Mouse (Mus musculus) liver, embryonic 13.5 days (tissue): Measurements from ENCODE around the gene Pfdn6. TPM values are rescaled to one million over a fixed set of nuclear protein-coding genes. Genes with fewer than 3 reads are reported as not detected.
"Not testable (repeated sequence)": the region's sequence is repeated elsewhere in the genome, so short reads cannot be mapped to it uniquely, and the experiment has no call there.

Experiments used
- ATAC-seq: fragments of 200-750 bp; cut with Nextera tagmentation; 2 replicates; pipeline ENCODE4 v1.8.0; 2017; ENCODE audit warnings: low read depth, mild to moderate bottlenecking, moderate number of reproducible peaks, moderate library complexity
- DNase-seq: peaks from one replicate; pipeline ENCODE4 v3.0.0; 2022
- H3K27ac ChIP-seq: fragments of 300-500 bp; sonication (generic); 2 replicates; pipeline ENCODE4 v1.5.1; 2015; ENCODE audit warnings: moderate library complexity, mild to moderate bottlenecking, inconsistent platforms
- H3K27me3 ChIP-seq: fragments of 300-500 bp; sonication (generic); 2 replicates; pipeline ENCODE4 v1.6.1; 2015; ENCODE audit warnings: mild to moderate bottlenecking, inconsistent platforms
- H3K36me3 ChIP-seq: fragments of 300-500 bp; sonication (generic); 2 replicates; pipeline ENCODE4 v1.6.1; 2015; ENCODE audit warnings: mild to moderate bottlenecking, inconsistent platforms
- H3K4me1 ChIP-seq: fragments of 300-500 bp; sonication (generic); replicated peaks from 2 replicates; pipeline ENCODE4 v1.6.1; 2015; ENCODE audit warnings: inconsistent platforms
- H3K4me2 ChIP-seq: fragments of 300-500 bp; sonication (generic); 2 replicates; pipeline ENCODE4 v1.6.1; 2015; ENCODE audit warnings: inconsistent platforms, mild to moderate bottlenecking, moderate library complexity
- H3K4me3 ChIP-seq: fragments of 300-500 bp; sonication (generic); replicated peaks from 2 replicates; pipeline ENCODE4 v1.5.1; 2015; ENCODE audit warnings: mild to moderate bottlenecking, inconsistent platforms
- H3K9ac ChIP-seq: fragments of 300-500 bp; sonication (generic); 2 replicates; pipeline ENCODE4 v1.6.1; 2015; ENCODE audit warnings: mild to moderate bottlenecking, inconsistent platforms
- H3K9me3 ChIP-seq: fragments of 300-500 bp; sonication (generic); replicated peaks from 2 replicates; pipeline ENCODE4 v1.6.1; 2016; ENCODE audit warnings: inconsistent platforms
- WGBS: fragments of 180-500 bp; shearing (Covaris S2); methylation state at CpG from one replicate; pipeline ENCODE4 v1.1.7; 2015; ENCODE audit not compliant: insufficient replicate concordance; 5-methylcytosine and 5-hydroxymethylcytosine counted together
- polyA plus RNA-seq: library from polyadenylated mRNA; unstranded; fragments of >200 nt; fragmentation: Nextera tagmentation; extraction: Ambion mirVana; gene quantifications from 2 replicates; pipeline ENCODE4 v1.2.1, GENCODE M21; 2015

Pfdn6 gene
- polyA plus RNA-seq, 1 experiment from 2014 or later: 153 TPM

DNA sequence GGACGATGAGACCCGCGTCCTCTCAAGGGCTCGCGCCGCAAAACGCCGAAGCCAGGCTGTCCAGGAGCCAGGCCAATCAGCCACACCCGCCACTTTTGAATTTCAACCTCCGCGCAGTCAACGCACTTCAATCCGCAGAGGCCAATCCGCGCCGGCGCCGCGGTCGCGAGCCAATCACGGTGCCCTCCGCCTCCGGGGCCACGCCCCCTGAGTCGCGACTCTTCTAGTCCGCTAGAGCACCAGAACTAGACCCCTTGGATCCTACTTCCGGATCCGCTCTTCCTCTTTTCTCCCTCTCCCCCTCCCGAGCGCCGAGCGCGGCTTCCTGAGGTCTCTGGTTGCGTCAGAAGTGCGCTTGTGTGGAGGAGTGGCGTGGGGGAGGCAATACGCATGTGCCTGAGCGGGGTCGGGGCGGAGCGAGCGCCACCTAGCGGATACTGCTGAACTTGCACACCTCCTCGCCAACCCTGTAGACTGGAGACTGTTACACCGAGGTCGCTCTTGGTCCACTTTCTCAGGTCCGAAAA, 49.5 kb downstream of the Pfdn6 start, which contains the start of gene Kifc1:
Kifc1 (minus strand) TSS at position 129 of the 527 bp plus-strand sequence.
- ATAC-seq: peak; percentile 95
- H3K9me3 ChIP-seq: no peaks in the 10 kb centered on the region
- H3K4me1 ChIP-seq: peaks cover 27% of the 10 kb centered on the region
- peak within 1 kb of the TSS; percentile 85 for H3K27ac ChIP-seq
- no peaks in the 10 kb centered on the region for H3K27me3 ChIP-seq
- peak; percentile 99 for DNase-seq
- H3K36me3 ChIP-seq: peaks cover 19% of the 10 kb centered on the region
- WGBS: 0% methylated on average over 49 of the region's 49 CpGs
- H3K9ac ChIP-seq: peak within 1 kb of the TSS; percentile 92
- H3K4me3 ChIP-seq: peak within 1 kb of the TSS; percentile 82
- peak within 1 kb of the TSS; percentile 76 for H3K4me2 ChIP-seq

DNA sequence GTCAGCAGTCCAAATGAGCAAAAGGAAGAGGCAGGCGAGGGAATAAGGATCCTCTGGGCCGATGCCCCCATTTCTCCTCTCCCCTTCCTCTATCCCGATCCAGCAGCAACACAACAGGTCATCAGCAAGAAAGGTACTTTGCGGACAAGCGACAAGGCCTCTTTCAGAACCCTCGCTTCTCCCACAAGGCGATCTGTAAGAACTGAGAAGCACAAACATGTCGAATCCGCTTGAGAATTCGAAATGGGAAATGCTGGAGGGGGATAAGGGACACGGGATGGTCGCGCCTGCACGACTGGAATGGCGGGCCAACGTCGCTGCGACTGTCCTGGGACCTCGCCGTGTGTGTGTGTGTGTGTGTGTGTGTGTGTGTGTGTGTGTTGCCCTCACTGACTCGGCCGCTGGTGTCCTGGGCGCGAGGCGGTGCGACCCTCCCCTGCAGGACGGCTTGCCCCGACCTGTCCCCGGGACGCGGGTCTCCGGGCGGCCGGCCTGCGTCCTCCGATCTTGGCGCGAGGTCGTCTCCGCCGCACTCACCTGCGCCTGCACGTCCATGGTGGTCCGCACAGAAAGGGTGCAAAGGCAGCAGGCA, 50.1 kb downstream of the Pfdn6 start:
- Histone ChIP-seq H3K4me1 (peaks cover 27% of the 10 kb centered on the region), H3K4me2 (peak overlapping the region; percentile 76), H3K27ac (peak overlapping the region; percentile 85), H3K9ac (peak overlapping the region; percentile 92), H3K4me3 (peak overlapping the region; percentile 82), H3K36me3 (peaks cover 25% of the 10 kb centered on the region)
- not testable (repeated sequence) for DNase-seq, H3K27me3 ChIP-seq, H3K9me3 ChIP-seq
- peak; percentile 4 for ATAC-seq
- under 1% methylated on average over 44 of the region's 44 CpGs for WGBS

Other genes with a start within 250 kb of the Pfdn6 start
- 214 and 231 TPM in 2 replicates for gene March2, start 221.7 kb downstream of the Pfdn6 start, polyA plus RNA-seq
- 117 and 123 TPM in 2 replicates for gene Rab11b, start 179.8 kb downstream of the Pfdn6 start, polyA plus RNA-seq
- 18.9 and 20.2 TPM in 2 replicates for gene Angptl4, start 158.5 kb downstream of the Pfdn6 start, polyA plus RNA-seq
- 8.1 and 8.9 TPM in 2 replicates for gene Kank3, start 129.8 kb downstream of the Pfdn6 start, polyA plus RNA-seq
- 614 and 696 TPM in 2 replicates for gene Rps28, start 115.8 kb downstream of the Pfdn6 start, polyA plus RNA-seq
- gene Ndufa7, start 115.8 kb downstream of the Pfdn6 start, polyA plus RNA-seq: 250 and 284 TPM in 2 replicates
- gene Cd320, start 97.3 kb downstream of the Pfdn6 start, polyA plus RNA-seq: 19.9 and 22.0 TPM in 2 replicates
- gene Gm7029, start 66.5 kb downstream of the Pfdn6 start, polyA plus RNA-seq: not detected in 2 replicates
- gene Kifc1, start 49.7 kb downstream of the Pfdn6 start, polyA plus RNA-seq: 6.9 and 7.6 TPM in 2 replicates
- gene Platr17, start 35.2 kb downstream of the Pfdn6 start, polyA plus RNA-seq: 0.60 and 0.91 TPM in 2 replicates
- 25.5 and 27.6 TPM in 2 replicates for gene Daxx, start 30.9 kb downstream of the Pfdn6 start, polyA plus RNA-seq
- 27.6 and 30.5 TPM in 2 replicates for gene Tapbp, start 24.4 kb downstream of the Pfdn6 start, polyA plus RNA-seq
- gene Zbtb22, start 24.4 kb downstream of the Pfdn6 start, polyA plus RNA-seq: 10.1 and 10.7 TPM in 2 replicates
- gene Rgl2, start 10.8 kb downstream of the Pfdn6 start, polyA plus RNA-seq: 7.1 and 7.4 TPM in 2 replicates
- 30.1 and 34.9 TPM in 2 replicates for gene Wdr46, start 317 bp upstream of the Pfdn6 start, polyA plus RNA-seq
- gene B3galt4, start 11.1 kb upstream of the Pfdn6 start, polyA plus RNA-seq: 2.3 and 2.5 TPM in 2 replicates
- gene Vps52, start 15.5 kb upstream of the Pfdn6 start, polyA plus RNA-seq: 27.7 and 30.1 TPM in 2 replicates
- 1,343 and 1,499 TPM in 2 replicates for gene Rps18, start 15.7 kb upstream of the Pfdn6 start, polyA plus RNA-seq
- 80.9 and 88.3 TPM in 2 replicates for gene H2-K1, start 60.0 kb upstream of the Pfdn6 start, polyA plus RNA-seq
- gene Ring1, start 84.3 kb upstream of the Pfdn6 start, polyA plus RNA-seq: 5.2 and 5.4 TPM in 2 replicates
- 25.2 and 25.7 TPM in 2 replicates for gene H2-Ke6, start 87.7 kb upstream of the Pfdn6 start, polyA plus RNA-seq
- 71.7 and 76.7 TPM in 2 replicates for gene Slc39a7, start 91.3 kb upstream of the Pfdn6 start, polyA plus RNA-seq
- 18.2 and 18.6 TPM in 2 replicates for gene Rxrb, start 91.5 kb upstream of the Pfdn6 start, polyA plus RNA-seq
- gene Col11a2, start 99.1 kb upstream of the Pfdn6 start, polyA plus RNA-seq: 0.32 and 0.54 TPM in 2 replicates
- 0.39 and 0.41 TPM in 2 replicates for gene H2-Oa, start 152.0 kb upstream of the Pfdn6 start, polyA plus RNA-seq
- 4.4 and 5.2 TPM in 2 replicates for gene H2-DMa, start 179.2 kb upstream of the Pfdn6 start, polyA plus RNA-seq
- gene Brd2, start 182.3 kb upstream of the Pfdn6 start, polyA plus RNA-seq: 42.0 and 53.3 TPM in 2 replicates
- gene H2-DMb2, start 203.0 kb upstream of the Pfdn6 start, polyA plus RNA-seq: 0.31 and 0.36 TPM in 2 replicates
- 0.54 and 0.62 TPM in 2 replicates for gene H2-DMb1, start 212.7 kb upstream of the Pfdn6 start, polyA plus RNA-seq
- gene Tap1, start 247.2 kb upstream of the Pfdn6 start, polyA plus RNA-seq: 2.4 and 3.2 TPM in 2 replicates
- 6.6 and 7.7 TPM in 2 replicates for gene Psmb9, start 247.4 kb upstream of the Pfdn6 start, polyA plus RNA-seq